Mouse (Mus musculus): ENCODE measurements around the gene Mrps21. TPM values are rescaled to one million over a fixed set of nuclear protein-coding genes. Genes with fewer than 3 reads are reported as not detected.
"Not testable (repeated sequence)": the region's sequence is repeated elsewhere in the genome, so short reads cannot be mapped to it uniquely, and the experiment has no call there.

The Mrps21 gene
- polyA plus RNA-seq, 1 experiment = 441 TPM

DNA sequence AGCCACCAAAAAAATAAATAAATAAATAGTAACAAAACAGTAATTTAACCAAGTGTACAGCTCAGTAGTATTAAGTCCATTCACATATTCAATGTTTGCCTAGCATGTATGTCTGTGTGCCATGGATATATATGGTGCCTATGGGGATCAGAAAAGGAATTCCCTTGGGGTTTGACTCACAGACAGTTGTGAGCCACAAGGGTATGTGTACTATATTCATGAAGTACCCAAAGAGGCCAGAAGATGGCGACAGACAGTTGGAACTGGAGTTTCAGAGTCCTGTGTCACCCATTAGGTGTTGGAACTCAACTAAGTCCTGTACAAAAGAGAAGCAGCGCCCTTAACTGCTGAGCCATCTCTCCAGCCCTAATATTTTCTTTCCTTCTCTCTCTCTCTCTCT lies 9.5 kb downstream of the Mrps21 start:
- H3K36me3 ChIP-seq (ENCODE audit: control insufficient read depth, insufficient read depth) = peaks cover 9% of the 10 kb centered on the region
- no peak overlapping the region for H3ac ChIP-seq (ENCODE audit: control insufficient read depth, insufficient read length, low read depth)
- H3K79me3 ChIP-seq (ENCODE audit: low read depth) = no peaks in the 10 kb centered on the region
- H3K79me2 ChIP-seq (ENCODE audit: control insufficient read depth, insufficient read depth) = no peaks in the 10 kb centered on the region
- TF ChIP-seq USF1 (IDR thresholded peaks at IDR 0.05; ENCODE audit: low read depth) = no peak
- TF ChIP-seq MYOG (IDR thresholded peaks at IDR 0.05; ENCODE audit: control insufficient read depth, extremely low read depth, insufficient read length) = no peak
- TF ChIP-seq CTCF (IDR thresholded peaks at IDR 0.05; ENCODE audit: control insufficient read depth, insufficient read depth, insufficient read length) = no peak
- TF ChIP-seq MYOD1 (IDR thresholded peaks at IDR 0.05; ENCODE audit: control insufficient read depth, insufficient read length, low read depth) = no peak
- H3K4me3 ChIP-seq (ENCODE audit: insufficient read depth, poor library complexity, severe bottlenecking) = no peak overlapping the region
- H3K27me3 ChIP-seq (ENCODE audit: control insufficient read depth, insufficient read depth, insufficient read length) = no peaks in the 10 kb centered on the region

DNA sequence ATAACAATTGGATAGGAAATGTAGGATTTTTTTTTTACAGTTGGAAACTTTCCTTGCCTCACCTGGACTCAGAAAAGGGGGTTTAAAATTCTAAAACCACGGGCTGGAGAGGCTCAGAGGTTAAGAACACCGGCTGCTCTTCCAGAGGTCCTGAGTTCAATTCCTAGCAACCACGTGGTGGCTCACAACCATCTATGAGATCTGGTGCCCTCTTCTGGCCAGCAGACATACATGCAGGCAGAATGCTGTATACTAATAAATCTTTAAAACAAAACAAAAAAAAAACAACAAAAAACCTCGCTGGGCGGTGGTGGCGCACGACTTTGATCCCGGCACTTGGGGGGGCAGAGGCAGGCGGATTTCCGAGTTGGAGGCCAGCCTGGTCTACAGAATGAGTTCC lies 10.1 kb downstream of the Mrps21 start:
- peaks cover 6% of the 10 kb centered on the region for H3K36me3 ChIP-seq (ENCODE audit: control insufficient read depth, insufficient read depth)
- no peaks in the 10 kb centered on the region for H3K79me2 ChIP-seq (ENCODE audit: control insufficient read depth, insufficient read depth)
- no peak overlapping the region for H3ac ChIP-seq (ENCODE audit: control insufficient read depth, insufficient read length, low read depth)
- H3K27me3 ChIP-seq (ENCODE audit: control insufficient read depth, insufficient read depth, insufficient read length) = no peaks in the 10 kb centered on the region
- H3K79me3 ChIP-seq (ENCODE audit: low read depth) = no peaks in the 10 kb centered on the region
- H3K4me3 ChIP-seq (ENCODE audit: insufficient read depth, poor library complexity, severe bottlenecking) = no peak overlapping the region
- TF ChIP-seq MYOD1 (IDR thresholded peaks at IDR 0.05; ENCODE audit: control insufficient read depth, insufficient read length, low read depth) (no peak), CEBPB (IDR thresholded peaks at IDR 0.05; ENCODE audit: low read depth) (no peak), MYOG (IDR thresholded peaks at IDR 0.05; ENCODE audit: control insufficient read depth, extremely low read depth, insufficient read length) (no peak), CTCF (IDR thresholded peaks at IDR 0.05; ENCODE audit: control insufficient read depth, insufficient read depth, insufficient read length) (no peak), FOSL1 (IDR thresholded peaks at IDR 0.05; ENCODE audit: insufficient read depth, low read length, poor library complexity, severe bottlenecking) (no peak), USF1 (IDR thresholded peaks at IDR 0.05; ENCODE audit: low read depth) (no peak), MAX (IDR thresholded peaks at IDR 0.05) (no peak)

DNA sequence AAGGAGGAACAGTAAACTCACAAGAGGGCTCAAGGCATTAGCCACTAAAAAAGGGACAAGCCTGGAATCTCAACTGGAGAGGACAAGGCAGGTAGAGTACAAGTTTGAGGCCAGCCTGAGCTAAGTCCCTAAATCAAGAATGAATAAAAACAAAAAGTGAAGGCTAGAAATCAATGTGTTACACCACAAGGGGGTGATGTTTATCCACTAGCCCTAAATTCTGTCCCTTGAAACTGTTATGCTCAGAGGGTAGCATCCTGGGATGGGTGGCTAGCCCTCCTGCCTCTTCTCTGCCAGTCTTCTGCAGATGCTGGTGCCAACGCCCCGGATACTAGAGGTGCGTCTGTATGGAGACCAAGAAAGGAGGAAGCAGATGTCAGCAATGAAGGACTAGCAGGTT lies 11.0 kb downstream of the Mrps21 start:
- no peaks in the 10 kb centered on the region for H3K27me3 ChIP-seq (ENCODE audit: control insufficient read depth, insufficient read depth, insufficient read length)
- peaks cover 3% of the 10 kb centered on the region for H3K79me2 ChIP-seq (ENCODE audit: control insufficient read depth, insufficient read depth)
- H3K36me3 ChIP-seq (ENCODE audit: control insufficient read depth, insufficient read depth) = peaks cover 4% of the 10 kb centered on the region
- no peak overlapping the region for H3ac ChIP-seq (ENCODE audit: control insufficient read depth, insufficient read length, low read depth)
- no peaks in the 10 kb centered on the region for H3K79me3 ChIP-seq (ENCODE audit: low read depth)
- no peak for TF ChIP-seq MYOG (IDR thresholded peaks at IDR 0.05; ENCODE audit: control insufficient read depth, extremely low read depth, insufficient read length)
- TF ChIP-seq MYOD1 (IDR thresholded peaks at IDR 0.05; ENCODE audit: control insufficient read depth, insufficient read length, low read depth) = no peak
- no peak for TF ChIP-seq FOSL1 (IDR thresholded peaks at IDR 0.05; ENCODE audit: insufficient read depth, low read length, poor library complexity, severe bottlenecking)
- TF ChIP-seq MAX (IDR thresholded peaks at IDR 0.05) = no peak
- TF ChIP-seq USF1 (IDR thresholded peaks at IDR 0.05; ENCODE audit: low read depth) = no peak
- TF ChIP-seq CEBPB (IDR thresholded peaks at IDR 0.05; ENCODE audit: low read depth) = no peak
- no peak for TF ChIP-seq CTCF (IDR thresholded peaks at IDR 0.05; ENCODE audit: control insufficient read depth, insufficient read depth, insufficient read length)
- H3K4me3 ChIP-seq (ENCODE audit: insufficient read depth, poor library complexity, severe bottlenecking) = no peak overlapping the region

DNA sequence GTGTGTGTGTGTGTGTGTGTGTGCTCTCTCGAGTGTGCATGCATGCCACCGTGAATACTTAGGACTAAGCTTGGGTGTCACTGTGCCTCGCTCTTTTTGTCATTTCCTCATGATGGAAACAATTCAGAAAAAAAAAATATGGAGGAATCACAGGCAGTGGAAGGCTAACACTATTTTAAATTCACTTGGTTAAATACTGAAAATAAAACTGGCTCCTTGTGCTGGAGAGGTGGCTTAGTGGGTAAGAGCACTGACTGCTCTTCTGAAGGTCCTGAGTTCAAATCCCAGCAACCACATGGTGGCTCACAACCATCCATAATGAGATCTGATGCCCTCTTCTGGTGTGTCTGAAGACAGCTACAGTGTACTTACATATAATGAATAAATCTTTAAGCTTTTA lies 13.0 kb downstream of the Mrps21 start:
- Histone ChIP-seq H3K79me3 (ENCODE audit: low read depth) (peaks cover 17% of the 10 kb centered on the region), H3K79me2 (ENCODE audit: control insufficient read depth, insufficient read depth) (peaks cover 23% of the 10 kb centered on the region)
- not testable (repeated sequence) for H3K4me3 ChIP-seq (ENCODE audit: insufficient read depth, poor library complexity, severe bottlenecking); H3ac ChIP-seq (ENCODE audit: control insufficient read depth, insufficient read length, low read depth); H3K36me3 ChIP-seq (ENCODE audit: control insufficient read depth, insufficient read depth); H3K27me3 ChIP-seq (ENCODE audit: control insufficient read depth, insufficient read depth, insufficient read length)

DNA sequence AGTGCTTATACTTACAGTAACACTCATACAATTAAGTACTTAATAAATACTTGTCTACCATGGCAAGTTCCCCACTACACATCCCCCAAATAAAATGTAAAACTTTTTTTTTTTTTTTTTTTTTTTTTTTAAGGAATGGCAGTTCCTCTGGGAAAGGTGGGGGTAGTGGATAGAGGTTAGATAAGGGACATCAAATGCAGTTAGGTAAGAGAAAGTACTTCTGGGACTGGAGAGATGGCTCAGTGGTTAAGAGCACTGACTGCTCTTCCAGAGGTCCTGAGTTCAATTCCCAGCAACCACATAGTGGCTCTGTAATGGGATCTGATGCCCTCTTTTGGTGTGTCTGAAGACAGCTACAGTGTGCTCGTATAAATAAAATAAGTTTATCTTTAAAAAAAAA lies 14.3 kb downstream of the Mrps21 start:
- Histone ChIP-seq H3K36me3 (ENCODE audit: control insufficient read depth, insufficient read depth) (peaks cover 17% of the 10 kb centered on the region), H3K79me2 (ENCODE audit: control insufficient read depth, insufficient read depth) (peaks cover 28% of the 10 kb centered on the region), H3K79me3 (ENCODE audit: low read depth) (peaks cover 20% of the 10 kb centered on the region)
- H3K4me3 ChIP-seq (ENCODE audit: insufficient read depth, poor library complexity, severe bottlenecking); H3ac ChIP-seq (ENCODE audit: control insufficient read depth, insufficient read length, low read depth); H3K27me3 ChIP-seq (ENCODE audit: control insufficient read depth, insufficient read depth, insufficient read length): not testable (repeated sequence)

DNA sequence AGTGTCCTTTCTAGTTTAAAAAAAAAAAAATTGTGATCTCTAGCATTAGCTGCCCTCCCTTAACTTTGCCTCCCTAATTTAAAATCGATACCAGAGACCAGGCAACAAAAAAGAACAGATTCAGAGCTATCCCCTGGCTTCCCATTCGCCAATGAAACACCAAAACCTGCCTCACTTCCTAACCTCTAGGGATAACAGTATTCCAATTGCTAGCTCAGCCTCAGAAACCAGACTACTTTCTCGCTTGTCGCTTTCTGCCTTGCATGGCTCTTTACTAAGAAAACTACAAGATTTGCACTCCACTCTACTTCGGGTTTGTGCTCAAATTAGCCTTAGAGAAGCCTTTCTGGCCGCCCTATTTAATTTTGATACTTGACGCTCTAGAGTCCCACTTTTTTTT lies 15.2 kb downstream of the Mrps21 start:
- Histone ChIP-seq H3K27me3 (ENCODE audit: control insufficient read depth, insufficient read depth, insufficient read length) (no peaks in the 10 kb centered on the region), H3K4me3 (ENCODE audit: insufficient read depth, poor library complexity, severe bottlenecking) (peak overlapping the region; percentile 89), H3K79me3 (ENCODE audit: low read depth) (peaks cover 25% of the 10 kb centered on the region), H3K36me3 (ENCODE audit: control insufficient read depth, insufficient read depth) (peaks cover 26% of the 10 kb centered on the region), H3ac (ENCODE audit: control insufficient read depth, insufficient read length, low read depth) (peak overlapping the region; percentile 16), H3K79me2 (ENCODE audit: control insufficient read depth, insufficient read depth) (peaks cover 28% of the 10 kb centered on the region)
- no peak for TF ChIP-seq MYOD1 (IDR thresholded peaks at IDR 0.05; ENCODE audit: control insufficient read depth, insufficient read length, low read depth)
- TF ChIP-seq USF1 (IDR thresholded peaks at IDR 0.05; ENCODE audit: low read depth) = no peak
- no peak for TF ChIP-seq CEBPB (IDR thresholded peaks at IDR 0.05; ENCODE audit: low read depth)
- TF ChIP-seq CTCF (IDR thresholded peaks at IDR 0.05; ENCODE audit: control insufficient read depth, insufficient read depth, insufficient read length) = no peak
- no peak for TF ChIP-seq MAX (IDR thresholded peaks at IDR 0.05)
- TF ChIP-seq MYOG (IDR thresholded peaks at IDR 0.05; ENCODE audit: control insufficient read depth, extremely low read depth, insufficient read length) = no peak
- TF ChIP-seq FOSL1 (IDR thresholded peaks at IDR 0.05; ENCODE audit: insufficient read depth, low read length, poor library complexity, severe bottlenecking) = no peak
